Mouse (Mus musculus) gastrocnemius, adult 8-10 months (tissue): ENCODE data around the gene 4933417A18Rik. TPM values are rescaled to one million over a fixed set of nuclear protein-coding genes. Genes with fewer than 3 reads are reported as not detected.
A peak's percentile ranks its signal among the peaks of the same experiment; 100 is the strongest.
"Not testable (repeated sequence)": the region's sequence is repeated elsewhere in the genome, so short reads cannot be mapped to it uniquely, and the experiment has no call there.

Experiments
- DNase-seq, 2 experiments: peaks; one replicate each; pipeline ENCODE4 v3.0.0; 2022; ENCODE audit warnings: low spot score in 2 of 2
- total RNA-seq, 4 experiments: library from RNA; stranded (reverse); gene quantifications; 2 replicates each; pipeline ENCODE4 v1.2.4; 2022

4933417A18Rik gene
- total RNA-seq, 4 experiments from 2014 or later: not detected

DNA sequence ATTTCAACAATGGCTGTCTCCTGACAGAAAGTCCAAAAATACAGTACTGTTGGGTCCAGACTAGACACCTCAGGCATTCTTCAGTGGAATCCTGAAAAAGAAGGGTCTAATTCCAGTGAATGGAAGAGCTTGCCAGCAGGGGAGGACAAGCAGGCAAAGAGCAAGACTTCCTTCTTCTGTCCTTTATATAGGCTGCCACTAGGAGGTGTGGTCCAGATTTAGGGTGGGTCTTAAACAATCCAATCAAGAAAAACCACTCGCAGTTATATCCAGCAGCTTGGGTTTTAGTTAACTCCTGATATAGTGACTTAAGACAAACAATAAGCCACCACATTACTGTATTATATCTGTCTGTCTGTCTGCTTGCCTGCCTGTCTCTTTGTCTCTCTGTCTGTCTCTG lies 49.6 kb downstream of the 4933417A18Rik start:
- DNase-seq: no peak

DNA sequence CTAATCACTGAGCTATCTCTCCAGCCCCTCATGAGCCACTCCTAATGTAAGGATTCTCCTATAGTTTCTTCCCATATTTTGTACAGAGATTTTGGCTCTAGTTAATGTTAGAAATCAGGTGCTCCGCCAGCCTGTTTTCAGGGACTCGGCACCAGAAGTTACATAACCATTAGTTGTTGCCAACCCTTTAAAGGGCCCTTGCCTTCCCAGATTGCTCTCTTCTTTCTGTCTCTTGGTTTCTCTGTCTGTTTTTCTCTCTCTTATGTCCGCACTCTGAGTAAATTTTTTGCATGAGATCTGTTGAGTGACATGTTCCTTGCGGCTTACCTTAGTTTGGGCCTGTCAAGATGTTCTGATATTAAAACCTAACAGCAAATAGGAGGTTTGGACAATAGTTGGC lies 51.9 kb downstream of the 4933417A18Rik start:
- DNase-seq: no peak

DNA sequence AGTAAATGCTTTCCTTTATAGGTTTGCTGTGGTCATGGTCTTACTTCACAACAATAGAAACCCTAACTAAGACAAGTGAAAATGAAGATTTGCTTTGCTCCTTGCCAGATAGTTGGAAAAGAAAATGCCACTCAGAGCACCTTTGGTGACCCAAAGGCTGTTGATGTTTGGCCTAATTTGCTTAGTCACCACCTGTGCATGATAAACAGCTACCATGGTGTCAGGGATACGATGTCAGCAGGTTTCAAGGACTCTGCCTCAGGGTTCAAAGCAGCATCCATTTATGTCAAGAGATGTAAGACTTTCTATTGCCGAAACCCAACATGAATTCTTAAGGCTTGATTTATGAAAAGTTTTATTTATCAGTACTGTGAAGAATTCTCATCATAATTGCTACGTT lies 53.2 kb downstream of the 4933417A18Rik start:
- DNase-seq: no peak

DNA sequence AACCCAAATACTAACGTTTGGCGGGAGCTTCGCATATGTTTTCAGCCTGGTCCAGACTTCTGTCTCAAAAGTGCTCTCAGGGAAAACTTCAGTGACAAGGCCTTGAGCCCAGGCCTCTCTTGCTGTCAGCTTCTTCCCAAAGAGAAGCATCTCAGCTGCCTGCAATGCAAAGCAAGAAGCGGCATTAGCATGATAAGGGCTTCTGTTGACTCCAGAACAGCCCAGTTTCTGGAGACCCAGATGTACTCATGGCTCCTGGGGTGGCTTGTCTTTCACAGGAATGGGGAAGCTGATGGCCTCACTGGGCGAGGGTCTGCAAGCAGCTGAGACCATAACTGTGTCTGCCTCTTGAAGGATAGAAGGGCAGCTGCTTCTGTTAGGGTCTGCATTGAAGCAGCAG lies 54.4 kb downstream of the 4933417A18Rik start:
- not testable (repeated sequence) for DNase-seq

DNA sequence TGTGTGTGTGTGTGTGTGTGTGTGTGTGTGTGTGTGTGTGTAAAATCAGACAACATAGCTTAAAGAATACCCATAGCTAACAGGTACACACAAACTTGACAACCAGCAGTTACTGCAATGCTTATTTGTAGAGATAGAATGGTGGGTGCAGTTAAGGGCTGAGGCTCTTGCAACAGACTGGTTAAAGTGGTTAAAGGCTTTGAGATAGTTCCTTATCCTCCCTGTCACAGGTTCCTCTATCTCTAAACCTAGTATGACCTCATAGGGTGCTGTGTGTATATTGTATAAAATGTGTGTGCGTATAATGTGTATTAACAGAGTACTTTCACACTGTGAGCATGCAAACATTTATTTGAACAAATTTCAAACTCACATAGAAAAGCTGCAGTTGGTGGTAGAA lies 59.3 kb downstream of the 4933417A18Rik start:
- DNase-seq: not testable (repeated sequence)

DNA sequence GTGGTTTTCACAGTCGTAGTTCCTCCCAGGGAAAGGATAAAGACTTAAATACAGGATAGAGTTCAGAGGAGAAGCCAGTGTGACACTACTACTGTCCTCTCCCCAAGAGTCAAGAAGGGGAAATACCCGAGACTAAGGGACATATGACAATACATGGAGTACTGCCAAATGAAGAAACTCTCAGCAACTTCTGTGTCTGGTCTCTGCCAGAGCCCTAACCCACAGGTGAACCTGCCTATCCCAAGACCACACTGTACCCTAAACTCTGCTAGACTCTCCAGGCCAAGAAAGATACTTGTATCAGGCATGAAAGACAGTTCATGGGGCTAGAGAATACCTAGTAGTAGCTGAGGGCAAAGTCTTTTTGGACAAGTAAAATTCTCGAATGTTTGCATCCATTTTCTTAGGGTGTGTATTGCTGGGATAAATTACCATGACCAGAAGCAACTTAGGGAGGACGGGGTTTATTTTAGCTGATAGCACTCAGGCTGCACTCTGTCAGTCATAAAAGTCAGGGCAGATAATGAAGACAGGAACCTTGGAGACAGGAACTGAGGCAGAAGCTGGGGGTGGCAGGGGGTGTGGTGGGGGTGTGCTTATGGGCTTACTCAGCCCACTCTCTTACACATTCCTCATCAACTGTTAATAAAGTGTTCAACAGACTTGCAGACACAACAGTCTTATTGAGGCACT lies 67.5 kb downstream of the 4933417A18Rik start:
- DNase-seq: no peak

DNA sequence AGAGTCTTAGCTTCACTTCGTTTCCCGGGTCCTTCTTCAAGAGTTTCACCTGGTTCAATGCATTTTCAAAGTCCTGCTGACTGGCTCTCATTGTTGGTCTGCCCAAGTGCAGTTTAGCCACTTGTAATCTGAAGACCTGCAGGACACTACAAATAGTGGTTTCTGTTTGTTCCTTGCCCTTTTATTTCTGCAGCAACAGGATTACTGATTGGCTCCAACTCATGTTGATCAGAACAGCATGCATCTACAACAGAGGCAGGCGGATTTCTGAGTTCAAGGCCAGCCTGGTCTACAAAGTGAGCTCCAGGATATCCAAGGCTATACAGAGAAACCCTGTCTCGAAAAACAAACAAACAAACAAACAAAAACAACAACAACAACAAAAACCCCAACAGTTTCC lies 68.9 kb downstream of the 4933417A18Rik start:
- no peak for DNase-seq

DNA sequence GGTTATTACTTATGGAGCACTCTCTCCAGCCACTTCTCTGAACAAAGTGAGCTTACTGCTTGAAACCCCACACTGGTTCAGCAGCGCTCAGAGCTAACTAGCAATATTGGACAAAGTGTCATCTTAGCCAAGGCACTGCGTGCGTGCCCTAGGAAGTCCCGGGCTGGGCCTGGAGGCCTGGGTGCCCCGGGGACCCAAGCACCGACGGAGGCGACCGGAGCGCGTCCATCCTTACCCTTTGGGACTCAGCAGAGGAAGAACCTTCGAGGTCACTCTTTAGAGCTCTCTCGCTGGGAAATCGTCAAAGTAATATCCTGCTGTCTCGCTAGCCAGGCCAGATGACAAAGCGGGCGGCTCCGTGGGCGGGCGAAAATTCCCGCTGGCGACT lies 69.4 kb downstream of the 4933417A18Rik start:
- DNase-seq: no peak

DNA sequence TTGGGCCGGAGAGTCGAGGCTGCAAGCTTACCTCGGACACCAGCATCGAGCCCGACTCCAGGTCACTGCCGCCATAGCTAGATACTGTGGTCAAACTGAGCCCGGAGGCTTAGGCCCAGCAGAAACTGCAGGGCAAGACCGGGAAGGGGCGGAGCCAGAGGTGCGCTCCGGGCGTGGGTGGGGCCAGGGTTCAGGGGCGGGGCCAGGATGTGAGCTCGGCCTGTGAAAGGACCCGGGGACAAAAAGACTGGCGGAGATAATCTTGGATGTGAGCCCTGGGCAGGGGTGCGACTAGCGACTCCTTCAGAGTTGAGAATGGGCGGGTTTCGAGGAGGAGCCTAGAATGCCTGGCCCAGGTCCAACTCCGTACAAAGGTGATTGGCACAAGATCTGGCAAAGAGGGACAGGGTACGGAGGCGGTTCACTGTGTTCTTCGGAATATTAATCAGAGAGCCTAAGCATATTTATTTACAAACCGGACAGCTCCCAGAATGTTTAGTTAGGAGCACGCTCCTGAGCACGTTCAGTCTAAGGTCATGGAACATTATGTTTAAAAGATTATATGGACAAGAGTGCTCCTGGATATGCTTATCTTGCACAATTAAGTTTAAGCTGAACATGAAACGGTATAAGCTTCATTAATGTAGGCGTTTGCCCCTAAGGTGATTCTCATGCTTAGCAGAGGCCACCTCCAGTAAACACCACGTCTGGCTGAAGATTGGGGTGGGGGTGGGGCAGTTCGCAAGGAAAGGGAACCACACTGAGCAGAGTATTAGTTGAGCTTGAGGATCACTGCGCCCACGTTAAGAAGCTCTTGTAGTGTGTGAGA lies 70.0 kb downstream of the 4933417A18Rik start:
- peak; percentile 89 to 91 for DNase-seq

DNA sequence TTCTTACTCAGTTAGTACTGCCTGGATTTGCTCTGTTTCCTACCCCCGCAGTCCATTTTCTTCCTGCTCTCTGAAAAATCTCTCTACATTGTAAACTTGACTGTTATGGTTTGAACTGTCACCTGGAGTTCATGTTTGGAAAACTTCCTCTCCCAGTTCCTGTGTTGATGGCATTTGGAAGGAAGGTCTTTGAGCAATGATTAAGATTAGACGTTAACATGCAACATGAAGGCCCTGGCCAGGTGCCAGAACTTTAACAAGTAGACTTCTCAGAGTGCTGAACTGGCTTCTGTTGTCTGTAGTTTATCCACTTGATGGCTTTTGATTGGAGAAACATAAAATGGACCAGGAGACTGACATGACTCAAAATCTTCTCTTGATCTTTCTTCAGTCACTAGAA lies 71.7 kb downstream of the 4933417A18Rik start:
- DNase-seq: no peak

Other genes with a start within 250 kb of the 4933417A18Rik start
- gene Fam50b, start 189.6 kb upstream of the 4933417A18Rik start, total RNA-seq: not detected
- gene Prpf4b, start 49.1 kb upstream of the 4933417A18Rik start, total RNA-seq: 10 to 100 TPM; 17.6 to 24.7 (median 19.7) TPM
- not detected for gene Fam217a, start 99 bp upstream of the 4933417A18Rik start, total RNA-seq
- under 1 TPM; 0.32 to 0.65 (median 0.46) TPM for gene Eci3, start 39.4 kb downstream of the 4933417A18Rik start, total RNA-seq
- gene Eci2, start 102.7 kb downstream of the 4933417A18Rik start, total RNA-seq: 10 to 100 TPM; 75.3 to 88.2 (median 81.1) TPM